Mouse (Mus musculus): ENCODE results near the gene Cnr2.
A peak's percentile ranks its signal among the peaks of the same experiment; 100 is the strongest.

Gene Cnr2

DNA sequence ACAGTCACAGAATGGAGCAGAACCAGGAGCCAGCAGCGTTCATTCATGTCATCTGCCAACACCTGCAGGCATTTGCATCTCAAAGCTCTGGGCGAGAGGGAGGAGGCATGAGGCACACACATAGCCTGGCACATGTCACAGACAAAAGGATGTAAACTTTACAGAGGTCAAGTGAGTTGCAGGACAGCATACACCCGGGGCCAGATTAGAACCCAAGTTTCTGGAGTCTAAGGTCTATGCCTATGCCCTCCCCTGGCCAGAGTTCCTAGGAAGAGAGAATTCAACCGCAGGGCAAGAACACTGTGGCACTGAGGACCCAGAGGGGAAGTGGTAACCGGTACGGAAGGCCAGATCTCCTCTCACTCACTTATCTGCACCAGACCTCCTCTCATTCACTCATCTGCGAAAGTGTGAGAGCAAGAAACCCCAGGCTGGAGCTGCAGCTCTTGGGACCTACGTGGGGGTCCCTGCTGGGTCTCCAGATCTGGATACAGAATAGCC lies at the start of gene Cnr2:
Gene Cnr2 (plus strand): TSS at position 324 of the 501 bp plus-strand sequence.
- no peak for DNase-seq (ENCODE audit: low read depth)

DNA sequence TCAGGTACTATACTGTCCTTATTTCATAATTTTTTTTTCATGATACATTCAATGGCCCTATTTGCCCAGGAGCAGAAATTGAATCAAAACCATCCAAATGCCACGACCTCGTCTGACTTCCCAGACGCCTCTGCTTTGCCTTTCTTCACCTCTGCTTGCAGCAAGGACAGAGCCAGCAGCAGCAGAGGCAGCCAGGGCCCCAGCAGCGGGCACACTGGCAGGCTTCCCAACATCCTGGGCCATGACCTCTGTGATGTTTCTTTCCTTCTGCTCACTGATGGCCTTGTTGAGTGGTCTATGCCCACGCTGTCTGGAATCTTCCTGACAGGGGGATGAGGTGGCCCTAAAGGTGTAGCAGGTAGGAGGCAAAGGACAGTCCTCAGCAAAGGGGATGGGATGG lies 47.6 kb upstream of the Cnr2 start:
- DNase-seq (ENCODE audit: low read depth) = no peak

DNA sequence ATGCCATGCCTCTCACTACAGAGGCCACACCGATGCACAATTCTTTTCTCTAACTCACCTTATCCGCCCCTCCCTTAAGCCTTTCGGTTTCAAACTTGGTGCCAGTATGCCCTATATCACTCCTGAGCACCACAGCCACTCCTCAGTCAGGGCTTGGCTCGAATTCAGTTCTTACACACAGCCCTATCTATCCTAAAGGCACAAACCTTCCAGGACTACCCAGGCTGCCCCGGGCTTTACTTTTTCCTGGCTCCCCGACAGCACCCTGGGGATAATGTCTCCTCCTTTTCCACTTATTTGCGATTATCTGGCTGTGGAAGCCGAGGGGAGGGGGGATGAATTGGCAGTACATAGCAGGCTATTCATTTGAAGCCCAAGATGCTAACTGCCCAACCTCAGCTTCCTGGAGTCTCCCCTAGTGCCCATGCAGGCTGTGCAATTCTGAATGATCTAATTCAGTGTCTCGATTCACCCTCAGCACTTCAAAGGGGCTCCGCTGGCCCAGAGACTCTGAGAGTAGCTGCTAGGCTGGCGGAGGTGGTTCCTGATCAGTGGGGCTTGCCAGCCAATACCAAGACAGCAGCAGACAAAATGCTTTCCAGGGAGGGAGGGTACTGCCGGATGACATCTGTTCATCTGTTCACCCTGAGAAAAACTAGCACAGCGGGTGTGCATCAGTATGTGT lies 44.6 kb upstream of the Cnr2 start:
- DNase-seq (ENCODE audit: low read depth) = no peak

DNA sequence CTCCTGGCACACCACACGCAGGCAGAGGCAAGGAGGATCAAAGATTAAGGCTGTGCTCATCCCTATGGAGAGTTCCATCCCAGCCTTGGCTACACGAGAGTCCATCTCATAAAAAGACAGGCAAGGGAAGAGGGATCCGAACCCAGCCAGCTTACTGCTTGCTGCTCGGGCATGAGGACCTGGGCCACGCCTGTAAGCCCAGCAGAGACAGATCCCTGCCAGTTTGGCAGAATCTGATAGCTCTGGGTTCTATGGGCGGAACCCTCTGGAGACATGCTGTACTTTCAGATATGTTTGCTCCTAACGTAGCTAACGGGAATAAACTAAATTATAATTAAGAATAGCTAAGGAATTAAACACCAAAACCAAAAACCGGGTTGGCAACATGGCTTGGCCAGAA lies 43.3 kb upstream of the Cnr2 start:
- no peak for DNase-seq (ENCODE audit: low read depth)

DNA sequence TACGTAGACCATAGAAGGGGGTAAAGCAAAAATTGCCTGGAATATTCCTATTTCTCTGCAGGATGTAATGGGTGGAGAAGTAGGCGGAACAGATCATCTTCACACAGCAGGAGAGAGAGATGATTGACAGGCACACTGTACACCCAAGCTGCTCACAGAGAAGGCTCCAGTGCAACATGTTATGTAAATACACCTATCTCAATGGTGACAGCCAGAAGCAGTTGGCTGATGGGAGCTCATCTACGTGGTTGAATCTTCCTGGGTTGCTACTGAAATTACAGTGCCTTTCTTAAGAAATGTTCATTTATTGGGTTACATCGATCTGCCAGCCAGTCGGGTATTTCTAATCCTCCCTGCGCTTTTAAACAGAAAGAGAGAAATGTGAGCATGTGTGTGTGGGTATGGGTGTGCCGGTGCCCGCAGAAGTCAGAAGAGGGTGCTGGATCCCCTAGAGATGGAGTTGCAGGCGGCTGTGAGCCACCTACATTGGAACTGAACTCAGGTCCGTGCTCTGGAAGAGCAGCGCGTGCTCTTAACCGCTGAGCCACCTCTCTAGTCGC lies 41.1 kb upstream of the Cnr2 start:
- DNase-seq (ENCODE audit: low read depth) = no peak

DNA sequence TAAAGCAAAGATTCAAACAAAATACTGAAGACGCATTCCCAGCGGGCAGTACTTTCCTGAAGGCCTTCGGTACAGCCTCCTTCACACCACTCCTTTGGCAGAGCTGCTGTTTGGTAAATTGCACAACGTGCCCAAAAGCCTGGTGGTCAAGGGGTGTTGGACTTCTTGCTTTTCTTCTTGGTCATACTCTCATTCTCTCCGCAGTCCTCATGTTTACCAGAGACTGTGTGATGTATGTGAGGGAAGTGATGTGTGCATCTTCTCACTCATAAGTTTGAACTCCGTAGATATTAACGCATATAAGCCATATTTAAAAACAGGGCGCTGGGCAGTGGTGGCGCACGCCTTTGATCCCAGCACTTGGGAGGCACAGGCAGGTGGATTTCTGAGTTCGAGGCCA lies 40.6 kb upstream of the Cnr2 start:
- DNase-seq (ENCODE audit: low read depth) = no peak

DNA sequence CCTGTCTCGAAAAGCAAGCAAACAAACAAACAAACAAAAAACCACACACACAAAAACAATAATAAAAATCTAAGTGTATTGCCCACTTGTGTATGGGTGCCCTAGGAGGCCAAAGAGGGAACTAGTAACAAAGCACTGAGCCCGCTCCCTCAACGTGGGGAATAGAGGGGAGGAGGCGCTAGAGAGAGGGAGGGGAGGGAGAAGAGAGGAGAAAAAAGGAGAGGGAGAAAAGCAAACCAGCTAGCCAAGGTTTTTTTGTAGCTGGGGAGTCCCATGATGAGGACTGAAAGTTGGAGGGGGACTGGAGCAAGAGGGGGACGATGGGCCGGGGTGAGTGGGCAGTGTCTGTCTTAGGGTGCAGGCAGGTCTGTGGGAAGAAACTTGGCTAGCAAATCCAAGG lies 40.1 kb upstream of the Cnr2 start:
- no peak for DNase-seq (ENCODE audit: low read depth)

DNA sequence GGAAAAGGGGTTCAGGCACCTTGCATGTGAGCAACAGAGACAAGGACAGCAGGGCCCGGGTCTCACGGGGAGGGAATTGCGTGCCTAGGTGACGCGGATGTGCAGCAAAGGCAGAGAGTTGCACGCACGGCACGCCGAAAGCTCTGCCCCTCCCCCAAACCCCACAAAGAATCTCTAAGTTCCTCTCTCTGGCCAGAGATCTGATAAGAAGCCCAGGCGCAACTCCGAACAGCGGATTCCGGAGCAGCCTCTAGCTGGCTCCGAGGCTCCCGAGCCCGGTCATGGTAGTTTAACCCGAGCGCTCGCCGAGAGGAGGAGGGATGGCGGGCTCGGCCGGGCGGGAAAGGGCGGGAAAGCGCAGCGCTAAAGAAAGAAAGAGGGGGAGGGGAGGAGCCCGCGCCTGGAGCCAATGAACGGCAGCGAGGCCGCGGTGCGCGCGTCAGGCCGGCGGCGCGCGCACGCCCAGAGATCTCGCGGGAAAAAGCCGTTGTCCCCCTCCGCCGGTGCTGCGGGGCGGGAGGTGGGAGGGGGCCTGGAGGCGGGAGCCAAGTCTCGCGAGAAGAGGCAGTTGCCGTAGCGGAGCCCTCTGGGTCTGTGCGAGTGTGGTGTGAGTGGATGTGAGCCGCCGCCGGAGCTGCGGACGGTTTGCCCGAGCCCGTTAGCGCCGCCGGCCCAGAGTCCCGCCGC lies 39.5 kb upstream of the Cnr2 start, which contains the start of gene Srsf10:
Gene Srsf10 (plus strand): TSS at position 212 of the 687 bp plus-strand sequence.
- DNase-seq (ENCODE audit: low read depth) = peak; percentile 89

DNA sequence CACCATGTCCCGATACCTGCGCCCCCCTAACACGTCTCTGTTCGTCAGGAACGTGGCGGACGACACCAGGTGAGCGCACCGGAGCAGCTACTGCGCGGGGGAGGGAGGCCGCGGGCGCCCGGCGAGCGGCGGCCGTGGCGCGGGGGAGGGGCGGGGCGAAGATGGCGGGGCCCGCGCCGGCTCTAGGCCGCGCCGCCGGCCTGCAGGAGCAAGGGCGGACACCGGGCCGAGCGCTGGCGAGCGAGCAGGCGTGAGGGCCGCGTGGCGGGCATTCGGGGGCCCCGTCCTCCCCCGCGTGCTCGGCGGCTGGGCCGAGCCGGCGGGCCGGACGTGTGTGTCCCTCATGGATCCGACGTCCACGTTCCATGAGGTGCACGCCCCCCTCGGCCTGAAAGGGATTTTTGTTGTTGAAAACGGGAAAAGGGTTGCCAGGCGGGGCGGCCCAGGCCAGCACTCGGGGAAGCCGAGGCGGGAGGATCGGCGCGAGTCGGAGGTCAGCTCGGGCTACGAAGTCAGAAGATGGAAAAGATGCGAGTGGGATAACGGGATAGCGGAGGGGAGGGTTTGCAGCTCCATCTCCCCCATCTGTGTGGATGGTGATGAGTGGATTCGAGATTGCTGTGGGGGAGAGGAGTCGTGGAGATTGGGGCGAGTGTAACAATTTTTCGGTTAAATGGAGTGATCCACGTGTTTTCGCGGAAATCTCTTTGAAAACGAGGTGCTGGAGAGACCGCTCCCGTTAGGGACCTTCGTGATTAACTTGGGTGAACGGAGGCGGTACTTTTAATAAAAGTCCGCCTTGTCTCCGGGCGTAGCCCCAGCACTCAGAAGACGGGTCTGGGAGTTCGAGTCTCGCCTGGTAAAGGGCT lies 38.7 kb upstream of the Cnr2 start:
- no peak for DNase-seq (ENCODE audit: low read depth)

DNA sequence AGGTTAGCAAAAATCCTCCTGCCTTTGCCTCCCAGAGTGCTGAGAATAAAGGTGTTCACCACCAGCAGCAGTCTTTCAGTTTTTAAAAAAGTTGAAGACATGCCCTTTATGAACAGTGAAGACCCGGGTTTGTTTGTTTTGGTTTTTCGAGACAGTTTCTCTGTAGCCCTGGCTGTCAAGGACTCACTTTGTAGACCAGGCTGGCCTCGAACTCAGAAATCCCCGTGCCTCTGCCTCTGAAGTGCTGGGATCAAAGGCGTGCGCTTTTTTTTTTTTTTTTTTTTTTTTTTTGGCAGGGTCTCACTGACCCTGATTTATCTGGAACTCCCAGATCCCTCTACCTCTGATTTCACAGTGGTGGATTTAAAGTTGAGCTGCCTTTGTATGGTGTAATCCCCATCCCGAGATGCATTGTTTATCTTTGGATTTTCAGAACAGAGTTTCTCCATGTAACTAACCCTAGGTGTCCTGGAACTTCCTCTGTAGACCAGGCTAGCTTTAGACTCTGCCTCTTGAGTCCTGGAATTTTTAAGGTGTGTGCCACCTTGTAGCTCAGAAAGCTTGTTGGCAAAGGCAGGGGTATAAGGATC lies 37.5 kb upstream of the Cnr2 start:
- no peak for DNase-seq (ENCODE audit: low read depth)

DNA sequence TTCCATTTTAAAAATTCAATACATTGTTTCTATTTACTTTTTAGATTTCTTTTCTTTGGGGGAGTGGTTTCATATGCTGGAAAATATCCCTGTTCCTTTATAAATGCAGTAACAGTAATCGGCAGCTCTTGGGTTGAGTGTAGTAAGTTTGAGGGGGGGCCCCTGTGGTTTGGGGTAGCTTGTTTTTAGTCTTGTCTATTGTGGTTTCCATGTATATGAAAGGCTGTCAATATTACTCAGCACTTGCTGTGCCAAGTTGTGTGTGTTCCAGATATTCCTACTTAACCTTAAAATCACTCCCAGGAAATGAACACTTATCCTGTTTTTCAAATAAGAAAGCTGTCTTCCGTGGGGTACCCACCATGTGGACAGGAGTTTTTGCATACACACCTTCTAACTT lies 26.2 kb upstream of the Cnr2 start:
- no peak for DNase-seq (ENCODE audit: low read depth)

DNA sequence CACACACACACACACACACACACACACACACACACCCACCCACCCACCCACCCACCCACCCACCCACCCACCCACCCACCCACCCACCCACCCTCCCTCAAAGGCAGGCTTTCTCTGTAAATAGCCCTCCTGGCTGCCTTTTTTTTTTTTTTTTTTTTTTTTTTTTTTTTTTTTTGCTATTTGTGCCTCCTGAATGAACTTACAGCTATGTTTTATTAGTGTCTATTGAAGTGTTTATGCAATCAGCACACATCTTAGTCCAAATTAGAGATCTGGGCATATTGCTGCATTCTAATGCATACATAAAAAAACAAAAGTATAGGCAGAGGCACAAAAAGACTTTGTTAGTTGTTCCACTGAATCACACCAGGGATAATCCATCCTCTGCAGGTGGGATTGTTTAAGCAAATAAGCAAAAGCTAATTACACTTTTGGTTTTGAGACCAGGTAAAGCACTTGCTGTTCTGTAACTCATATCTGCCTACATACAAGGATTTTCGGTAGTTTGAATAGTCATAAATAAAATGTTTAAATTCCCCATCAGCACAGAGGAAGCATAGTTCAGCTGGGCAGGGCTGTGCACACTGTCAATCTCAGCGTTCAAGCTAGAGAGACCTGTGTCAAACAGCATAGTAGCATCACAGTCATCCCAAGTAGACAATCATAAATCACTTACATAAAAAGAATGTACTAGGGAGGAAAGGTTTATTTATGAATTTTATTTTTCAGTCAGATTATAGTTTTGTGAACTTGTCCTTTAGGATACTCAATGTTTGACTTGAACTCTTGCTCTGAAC lies 24.8 kb upstream of the Cnr2 start:
- no peak for DNase-seq (ENCODE audit: low read depth)

DNA sequence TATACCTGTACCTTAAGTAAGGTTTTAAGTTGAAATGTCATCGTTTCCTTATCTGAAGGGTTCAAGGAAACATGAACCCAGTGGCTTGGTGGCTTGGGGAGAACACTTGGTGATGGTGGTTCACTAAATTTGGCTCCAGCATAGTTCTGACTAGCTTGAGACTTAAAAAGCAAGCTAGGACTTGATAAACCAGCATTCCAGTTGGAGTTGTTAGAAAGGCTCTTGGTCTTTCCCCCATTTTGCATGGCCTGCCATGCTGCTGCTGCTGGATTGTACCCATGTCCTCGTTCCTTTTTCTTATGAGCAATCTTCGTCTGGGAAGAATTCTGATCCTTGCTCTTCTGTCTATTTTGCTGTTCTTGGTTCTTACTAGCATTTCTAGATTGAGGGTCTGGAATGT lies 23.2 kb upstream of the Cnr2 start:
- no peak for DNase-seq (ENCODE audit: low read depth)

DNA sequence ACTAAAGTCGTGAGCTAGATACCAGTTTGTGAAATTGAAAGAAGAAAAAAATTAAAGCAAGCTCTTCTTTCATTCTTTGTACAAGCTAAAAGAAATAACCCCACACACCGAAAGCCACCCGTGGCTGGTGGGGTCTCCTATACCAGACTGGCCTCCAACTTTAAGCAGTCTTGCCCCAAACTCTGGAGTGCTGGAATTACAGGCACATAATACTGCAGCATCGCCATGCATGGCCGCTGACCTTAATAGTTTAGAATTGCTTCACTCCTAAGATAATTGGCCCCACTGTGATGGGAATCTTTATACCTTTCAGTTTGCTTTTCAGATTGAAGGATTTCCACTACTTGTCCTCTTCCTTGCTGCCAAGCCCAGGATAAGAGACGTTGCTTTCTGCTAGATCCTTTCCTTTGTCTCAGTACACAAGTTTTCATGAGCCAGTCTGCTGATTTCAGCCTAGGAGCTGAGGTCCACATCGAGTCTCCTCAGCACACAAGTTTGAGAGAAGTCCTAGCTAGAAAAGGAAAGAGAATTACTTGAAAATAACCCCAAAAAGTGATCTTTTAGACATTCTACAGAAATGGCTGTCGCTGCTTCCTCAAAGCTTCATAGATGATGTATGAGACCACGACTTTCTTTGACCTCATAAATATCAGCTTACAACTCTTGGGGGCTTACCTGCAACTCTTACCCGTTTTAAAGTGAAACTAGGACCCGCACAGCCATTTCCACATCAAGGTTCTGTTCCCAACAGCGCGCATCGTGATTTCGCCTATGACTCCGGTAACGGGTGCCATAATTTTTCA lies 22.4 kb upstream of the Cnr2 start:
- DNase-seq (ENCODE audit: low read depth) = no peak

DNA sequence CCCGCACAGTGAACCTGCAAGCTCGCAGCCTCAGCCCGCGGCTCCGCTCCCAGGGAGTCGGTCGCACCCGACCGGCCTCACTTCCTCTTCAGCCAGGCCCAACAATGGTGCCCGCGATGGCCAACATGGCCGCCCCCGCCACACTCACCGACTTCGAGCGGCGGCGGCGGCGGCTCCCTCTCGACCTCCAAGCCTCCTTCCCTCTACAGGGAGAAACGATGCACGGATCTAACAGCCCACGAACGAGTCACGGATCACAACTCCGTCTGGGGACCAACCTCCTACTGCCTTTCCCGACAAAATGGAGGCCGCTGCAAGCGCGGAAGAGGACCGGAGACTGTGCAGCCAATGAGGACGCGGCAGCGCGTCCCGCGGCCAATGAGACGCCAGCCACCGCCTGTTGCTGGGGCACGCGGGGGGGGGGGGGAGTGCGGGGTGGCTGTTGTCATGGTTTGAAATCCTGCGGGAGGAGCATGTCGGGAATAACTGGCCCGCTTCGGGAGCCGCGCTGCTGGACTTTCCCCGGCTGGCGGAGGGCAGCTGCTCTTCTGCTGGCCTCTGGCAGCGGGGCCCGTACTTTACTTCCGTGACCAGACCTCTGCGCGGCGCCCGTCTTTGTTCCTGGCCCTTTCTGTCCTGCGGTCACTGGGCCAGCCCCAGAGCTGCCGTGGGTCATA lies 21.5 kb upstream of the Cnr2 start, which contains the start of gene Pnrc2:
Gene Pnrc2 (minus strand): TSS at position 325 of the 677 bp plus-strand sequence.
- DNase-seq (ENCODE audit: low read depth) = peak; percentile 79

DNA sequence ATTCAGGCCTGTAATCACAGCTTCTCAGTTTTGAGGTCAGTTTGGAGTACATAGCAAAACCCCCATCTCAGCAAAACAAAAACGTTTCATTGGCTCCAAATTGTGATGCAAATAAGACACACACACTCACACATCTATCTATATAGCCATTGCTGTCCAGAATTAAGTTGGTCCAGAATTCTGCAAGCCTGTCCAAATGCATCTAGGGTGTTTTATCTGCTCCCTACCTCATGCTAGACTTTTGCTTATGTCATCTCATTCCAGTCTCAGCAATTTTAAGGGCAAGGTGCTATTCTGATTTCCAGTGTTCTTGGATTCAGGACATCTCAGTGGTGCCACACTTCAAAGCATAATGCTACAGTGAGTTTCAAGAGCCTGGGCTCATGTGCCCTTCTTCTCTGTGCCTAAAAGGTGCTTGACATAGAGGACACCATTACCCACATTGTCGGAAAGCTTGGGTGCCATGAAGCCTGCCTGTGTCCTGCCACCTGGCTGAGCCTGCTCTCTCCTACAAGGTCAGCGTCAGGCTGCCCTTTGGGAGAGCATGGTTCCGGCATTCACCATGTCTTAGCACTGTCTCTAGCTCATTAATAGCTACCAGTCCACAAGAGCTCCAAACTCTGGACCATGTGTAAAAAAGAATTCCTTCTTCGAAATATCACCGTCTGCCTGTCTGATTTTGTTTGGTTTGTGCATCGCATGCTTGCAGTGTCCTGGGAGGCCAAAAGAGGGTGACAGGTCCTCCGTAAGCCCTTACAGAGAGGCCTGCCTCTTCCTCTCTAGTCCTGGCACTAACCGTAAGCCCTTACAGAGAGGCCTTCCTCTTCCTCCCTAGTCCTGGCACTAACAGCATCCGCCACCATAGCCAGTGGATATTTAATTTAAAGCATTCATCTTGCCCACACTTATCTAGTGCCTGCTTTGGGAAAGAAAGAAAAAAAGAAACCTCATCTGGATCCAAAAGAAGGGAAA lies 20.3 kb upstream of the Cnr2 start:
- no peak for DNase-seq (ENCODE audit: low read depth)

DNA sequence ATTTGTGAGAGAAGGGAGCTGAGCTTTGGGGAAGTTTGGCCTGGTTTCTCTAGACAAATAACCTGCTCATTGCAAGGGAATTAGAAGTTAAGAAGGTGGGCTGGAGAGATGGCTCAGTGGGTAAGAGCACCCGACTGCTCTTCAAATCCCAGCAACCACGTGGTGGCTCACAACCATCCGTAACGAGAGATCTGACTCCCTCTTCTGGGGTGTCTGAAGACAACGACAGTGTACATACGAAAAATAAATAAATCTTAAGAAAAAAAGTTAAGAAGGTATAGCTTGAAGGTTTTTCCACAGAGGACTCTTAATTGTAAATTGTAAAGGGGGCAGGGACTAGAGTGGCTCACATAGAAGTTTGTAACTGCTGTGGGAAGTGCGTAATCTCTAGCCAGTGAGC lies 19.6 kb upstream of the Cnr2 start:
- DNase-seq (ENCODE audit: low read depth) = no peak

DNA sequence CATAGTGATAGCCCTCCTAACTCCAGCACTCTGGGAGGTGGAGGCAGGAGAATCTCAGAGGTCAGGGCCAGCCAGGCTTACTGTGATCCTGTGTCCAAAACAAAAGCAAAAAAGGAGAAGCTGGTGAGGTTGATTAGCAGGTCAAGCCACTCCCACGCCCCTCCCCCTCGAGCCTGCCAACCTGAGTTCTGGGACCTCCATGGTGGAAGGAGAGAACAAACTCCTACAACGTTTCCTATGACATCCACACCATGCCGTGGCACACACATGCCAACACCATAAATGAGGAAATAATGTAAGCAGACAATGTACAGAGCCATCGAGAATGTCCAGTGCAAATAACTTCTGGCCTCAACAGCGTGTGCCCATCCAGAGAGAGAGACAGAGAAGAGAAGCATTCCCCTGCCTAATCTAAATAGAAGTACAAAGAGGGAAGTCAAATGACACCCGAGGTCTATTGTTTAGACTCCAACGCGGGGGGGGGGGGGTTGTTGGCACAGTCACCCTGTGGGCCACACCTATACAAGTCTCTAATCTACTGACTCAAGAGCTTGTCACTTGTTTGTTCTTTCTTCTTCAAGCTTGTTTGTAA lies 19.1 kb upstream of the Cnr2 start:
- DNase-seq (ENCODE audit: low read depth) = no peak
